Mouse (Mus musculus) liver, embryonic 11.5 days (tissue): ENCODE results near the gene Fstl4. TPM values are rescaled to one million over a fixed set of nuclear protein-coding genes. Genes with fewer than 3 reads are reported as not detected.

Experiments
- ATAC-seq: fragments of 200-750 bp; cut with Nextera tagmentation; replicated peaks from 2 replicates; pipeline ENCODE4 v1.8.0; 2017; ENCODE audit warnings: moderate number of reproducible peaks, mild to moderate bottlenecking, moderate TSS enrichment, moderate library complexity; ENCODE audit not compliant: low FRiP score
- DNase-seq: peaks from one replicate; pipeline ENCODE4 v3.0.0-alpha.2; 2017; ENCODE audit warnings: low spot score
- H3K27ac ChIP-seq: fragments of 300-500 bp; sonication (generic); 2 replicates; pipeline ENCODE4 v1.5.1; 2014; ENCODE audit warnings: mild to moderate bottlenecking, low read depth, low read length, control low read depth
- H3K27me3 ChIP-seq: fragments of 300-500 bp; sonication (generic); replicated peaks from 2 replicates; pipeline ENCODE4 v1.6.1; 2014; ENCODE audit warnings: low read length, mixed read lengths; ENCODE audit not compliant: control insufficient read depth, insufficient read depth
- H3K36me3 ChIP-seq: fragments of 300-500 bp; sonication (generic); 2 replicates; pipeline ENCODE4 v1.6.1; 2014; ENCODE audit warnings: mild to moderate bottlenecking, low read length, moderate library complexity, mixed read lengths; ENCODE audit not compliant: control insufficient read depth, insufficient read depth
- H3K4me1 ChIP-seq: fragments of 300-500 bp; sonication (generic); replicated peaks from 2 replicates; pipeline ENCODE4 v1.6.1; 2014; ENCODE audit warnings: low read length, mixed read lengths; ENCODE audit not compliant: control insufficient read depth, insufficient read depth
- H3K4me2 ChIP-seq: fragments of 300-500 bp; sonication (generic); 2 replicates; pipeline ENCODE4 v1.6.1; 2014; ENCODE audit warnings: mild to moderate bottlenecking, control low read depth, moderate library complexity
- H3K4me3 ChIP-seq: fragments of 300-500 bp; sonication (generic); 2 replicates; pipeline ENCODE4 v1.5.1; 2014; ENCODE audit warnings: low read depth, low read length, control low read depth
- H3K9ac ChIP-seq: fragments of 300-500 bp; sonication (generic); 2 replicates; pipeline ENCODE4 v1.6.1; 2014; ENCODE audit warnings: low read depth, low read length, control low read depth
- H3K9me3 ChIP-seq: fragments of 300-500 bp; sonication (generic); 2 replicates; pipeline ENCODE4 v1.6.1; 2016; ENCODE audit warnings: low read length, inconsistent platforms, mixed read lengths; ENCODE audit not compliant: control insufficient read depth
- WGBS: fragments of 180-500 bp; shearing (Covaris S2); extraction: QIAGEN DNeasy Blood & Tissue Kit; methylation state at CpG from one replicate; pipeline ENCODE4 v1.1.7; 2014; 5-methylcytosine and 5-hydroxymethylcytosine counted together
- polyA plus RNA-seq: library from polyadenylated mRNA; unstranded; fragments of >200 nt; fragmentation: Nextera tagmentation; extraction: Ambion mirVana; gene quantifications from 2 replicates; pipeline ENCODE4 v1.2.1, GENCODE M21; 2014

The Fstl4 gene
- polyA plus RNA-seq, 1 experiment from 2014 or later = 0.49 TPM

DNA sequence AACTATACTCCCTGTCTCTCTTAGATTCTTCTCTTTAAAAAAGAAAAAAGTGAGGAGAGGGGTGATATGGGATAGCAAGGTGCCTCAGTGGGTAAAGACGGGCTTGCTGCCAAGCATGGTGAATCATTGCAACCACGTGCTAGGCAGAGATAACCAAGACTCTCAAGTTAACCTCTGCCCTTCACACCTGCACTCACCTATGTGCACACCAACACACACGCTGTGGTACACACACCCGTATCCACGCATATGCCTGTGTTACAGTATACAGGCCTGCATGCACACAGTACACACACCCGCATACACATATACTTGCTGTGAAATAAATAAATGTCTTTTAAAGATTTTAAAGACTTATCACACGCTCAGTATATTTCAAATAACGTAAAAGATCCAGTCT lies 375.8 kb downstream of the Fstl4 start:
- Histone ChIP-seq H3K4me2 (no peak overlapping the region), H3K27me3 (no peaks in the 10 kb centered on the region), H3K27ac (no peak overlapping the region), H3K4me1 (no peaks in the 10 kb centered on the region), H3K9ac (no peak overlapping the region), H3K36me3 (no peaks in the 10 kb centered on the region), H3K9me3 (no peaks in the 10 kb centered on the region), H3K4me3 (no peak overlapping the region)
- WGBS = 81% methylated on average over 8 of the region's 8 CpGs
- ATAC-seq (no peak), DNase-seq (no peak)

DNA sequence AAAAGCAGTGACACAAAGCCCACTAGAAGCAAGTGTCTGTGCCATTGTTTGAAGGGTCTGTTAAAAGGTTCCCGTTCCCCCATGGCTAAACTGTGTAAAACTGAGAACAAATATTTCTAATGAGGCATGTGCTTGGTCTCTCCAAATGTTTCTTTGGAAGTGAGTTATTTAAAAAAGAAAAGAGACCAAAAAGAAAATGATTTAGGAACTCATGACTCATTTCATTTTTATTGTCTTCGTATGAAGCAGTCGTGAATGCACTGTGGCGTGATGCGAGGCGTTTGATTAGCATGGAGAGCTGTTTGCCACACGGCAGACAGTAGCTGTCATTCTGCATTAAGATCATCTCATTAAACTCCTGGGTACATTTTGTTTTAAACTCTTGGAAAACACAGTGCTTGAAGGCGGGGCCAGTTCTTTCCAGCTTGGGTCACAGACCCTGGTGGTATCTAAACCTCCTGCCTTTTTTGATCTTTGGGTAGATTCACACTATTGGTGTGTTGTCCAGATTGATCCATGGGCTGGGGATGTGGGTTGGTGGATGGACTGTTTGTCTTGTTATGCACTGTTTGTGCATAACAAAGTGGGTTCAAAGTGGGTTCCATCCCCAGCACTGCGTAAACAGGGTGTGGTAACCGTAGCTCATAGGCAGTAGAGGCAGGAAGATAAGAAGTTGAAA lies 376.4 kb downstream of the Fstl4 start:
- H3K4me2 ChIP-seq = no peak overlapping the region
- no peaks in the 10 kb centered on the region for H3K4me1 ChIP-seq
- WGBS = 84% methylated on average over 10 of the region's 10 CpGs
- no peak for ATAC-seq
- H3K36me3 ChIP-seq = no peaks in the 10 kb centered on the region
- no peak overlapping the region for H3K9ac ChIP-seq
- no peaks in the 10 kb centered on the region for H3K27me3 ChIP-seq
- H3K27ac ChIP-seq = no peak overlapping the region
- DNase-seq = no peak
- H3K4me3 ChIP-seq = no peak overlapping the region
- no peaks in the 10 kb centered on the region for H3K9me3 ChIP-seq

DNA sequence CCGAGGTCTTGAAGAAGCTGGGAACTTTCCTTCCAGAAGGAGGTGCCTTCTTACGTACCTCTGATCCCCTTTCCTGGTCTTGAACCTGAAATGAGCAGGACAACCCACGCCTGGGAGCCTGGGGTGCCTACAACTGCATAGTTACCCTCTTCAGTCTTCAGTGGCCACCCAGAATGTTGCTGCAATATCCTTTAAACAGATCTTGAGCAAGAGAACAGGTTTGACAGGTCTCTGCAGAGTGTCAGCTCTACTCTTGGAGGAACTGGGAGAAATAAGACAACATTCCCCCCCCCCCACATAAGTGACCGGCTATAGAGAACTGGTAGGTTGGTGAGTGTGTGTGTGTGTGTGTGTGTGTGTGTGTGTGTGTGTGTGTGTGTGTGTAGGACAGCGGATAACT lies 379.1 kb downstream of the Fstl4 start:
- Histone ChIP-seq H3K9ac (no peak overlapping the region), H3K36me3 (no peaks in the 10 kb centered on the region), H3K27me3 (no peaks in the 10 kb centered on the region), H3K9me3 (no peaks in the 10 kb centered on the region), H3K4me1 (no peaks in the 10 kb centered on the region), H3K27ac (no peak overlapping the region), H3K4me3 (no peak overlapping the region), H3K4me2 (no peak overlapping the region)
- WGBS = 65% methylated on average over 5 of the region's 5 CpGs
- ATAC-seq (no peak), DNase-seq (no peak)

DNA sequence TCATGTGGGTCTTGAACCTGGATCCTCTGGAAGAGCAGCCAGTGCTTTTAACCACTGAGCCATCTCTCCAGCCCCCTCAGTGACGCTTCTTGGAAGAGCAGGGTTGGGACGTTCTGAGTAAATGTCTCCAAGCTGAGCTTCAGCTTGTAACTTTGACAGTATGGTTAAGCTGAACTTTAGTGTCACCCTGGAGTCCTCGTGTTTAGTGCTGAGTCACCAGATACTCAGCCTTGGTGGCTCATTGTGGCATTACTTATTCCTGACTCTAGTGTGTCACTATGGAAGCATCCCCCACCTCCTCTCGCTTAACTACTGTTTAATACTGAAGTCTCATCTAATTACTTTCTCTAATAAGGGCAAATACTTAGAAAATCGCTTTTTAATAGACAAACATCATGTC lies 380.1 kb downstream of the Fstl4 start:
- H3K27me3 ChIP-seq = no peaks in the 10 kb centered on the region
- ATAC-seq (no peak), DNase-seq (no peak)
- no peak overlapping the region for H3K4me3 ChIP-seq
- H3K9me3 ChIP-seq = no peaks in the 10 kb centered on the region
- no peak overlapping the region for H3K9ac ChIP-seq
- H3K27ac ChIP-seq = no peak overlapping the region
- WGBS = 61% methylated on average over 5 of the region's 5 CpGs
- no peak overlapping the region for H3K4me2 ChIP-seq
- H3K36me3 ChIP-seq = no peaks in the 10 kb centered on the region
- no peaks in the 10 kb centered on the region for H3K4me1 ChIP-seq

DNA sequence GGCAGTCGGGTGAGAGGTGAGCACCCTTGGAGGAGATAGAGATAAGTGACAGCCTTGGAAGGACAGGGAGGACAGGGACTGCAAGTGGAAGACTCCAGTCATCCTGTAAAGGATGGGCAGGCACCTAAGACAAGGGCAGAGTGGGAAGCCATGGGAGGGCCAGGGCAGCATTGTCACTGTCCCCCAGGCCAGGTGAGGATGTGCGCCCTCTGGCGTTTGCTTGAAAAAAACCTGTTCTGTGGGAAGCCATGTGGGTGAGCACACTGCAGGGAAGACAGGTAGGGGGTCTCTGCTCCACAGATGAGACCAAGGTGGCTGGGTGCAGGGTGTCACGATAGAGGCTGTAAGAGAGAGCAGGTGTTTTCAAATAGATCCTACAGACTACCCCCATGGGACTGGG lies 381.9 kb downstream of the Fstl4 start:
- ATAC-seq (no peak), DNase-seq (no peak)
- no peaks in the 10 kb centered on the region for H3K9me3 ChIP-seq
- H3K4me1 ChIP-seq = no peaks in the 10 kb centered on the region
- 35% methylated on average over 4 of the region's 4 CpGs for WGBS
- no peak overlapping the region for H3K4me3 ChIP-seq
- no peaks in the 10 kb centered on the region for H3K36me3 ChIP-seq
- no peak overlapping the region for H3K27ac ChIP-seq
- H3K9ac ChIP-seq = no peak overlapping the region
- no peak overlapping the region for H3K4me2 ChIP-seq
- no peaks in the 10 kb centered on the region for H3K27me3 ChIP-seq

DNA sequence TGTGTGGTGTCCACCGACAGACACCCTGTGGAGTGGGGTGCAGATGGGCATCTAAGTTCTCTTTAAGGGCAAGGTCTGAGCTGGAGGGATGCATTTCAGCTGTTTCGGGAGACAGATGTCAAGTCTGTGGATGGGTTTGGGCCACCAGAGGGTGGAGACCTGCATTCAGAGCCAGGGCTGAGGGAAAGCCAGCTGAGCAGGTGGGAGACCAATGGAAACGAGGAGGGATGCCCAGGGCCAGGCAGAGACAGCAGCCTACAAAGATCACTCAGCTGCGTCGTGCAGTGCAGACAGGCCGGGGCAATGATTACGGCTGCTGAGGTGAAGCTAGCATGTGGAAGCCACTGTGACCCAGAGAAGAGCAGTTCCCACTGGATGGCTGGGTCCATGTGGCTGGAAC lies 392.0 kb downstream of the Fstl4 start:
- Histone ChIP-seq H3K27me3 (no peaks in the 10 kb centered on the region), H3K9me3 (no peaks in the 10 kb centered on the region), H3K27ac (no peak overlapping the region), H3K4me3 (no peak overlapping the region), H3K4me2 (no peak overlapping the region), H3K9ac (no peak overlapping the region), H3K36me3 (no peaks in the 10 kb centered on the region), H3K4me1 (no peaks in the 10 kb centered on the region; the same call in 1 of the 2 replicates)
- DNase-seq = no peak
- no peak for ATAC-seq
- WGBS = 78% methylated on average over 7 of the region's 7 CpGs

DNA sequence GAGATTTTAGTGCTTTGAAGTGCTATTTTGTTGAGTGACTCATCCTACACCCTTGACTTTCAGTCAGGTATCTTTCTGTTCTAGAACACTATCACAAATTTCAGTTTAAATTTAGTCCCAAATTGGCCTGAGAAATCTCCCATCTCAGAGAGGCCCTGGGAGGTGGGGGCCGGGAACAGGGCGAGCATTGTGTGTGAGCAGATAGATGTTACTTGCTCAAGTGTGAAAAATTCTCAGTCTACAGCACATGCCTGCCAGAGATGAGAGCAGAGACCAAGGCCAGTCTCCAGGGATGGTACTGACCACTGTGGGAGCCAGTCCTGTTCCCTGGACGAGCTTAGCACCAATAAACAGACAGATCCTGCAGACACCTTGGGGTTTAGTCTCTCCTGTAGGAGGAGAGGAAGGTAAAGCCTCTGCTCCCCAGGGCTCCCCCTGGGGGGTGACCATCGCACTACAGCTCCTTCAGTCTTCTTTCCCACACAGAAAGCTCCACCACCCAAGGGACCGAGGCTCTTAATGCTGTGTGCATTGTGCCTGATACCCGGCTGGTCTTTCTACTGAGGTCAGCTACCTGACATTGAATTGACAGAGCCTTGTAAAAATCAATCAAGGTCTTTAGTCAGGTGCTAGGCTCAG lies 393.3 kb downstream of the Fstl4 start:
- H3K4me2 ChIP-seq = no peak overlapping the region
- no peaks in the 10 kb centered on the region; the same call in 1 of the 2 replicates for H3K4me1 ChIP-seq
- H3K4me3 ChIP-seq = no peak overlapping the region
- no peak overlapping the region for H3K27ac ChIP-seq
- H3K9me3 ChIP-seq = no peaks in the 10 kb centered on the region
- H3K27me3 ChIP-seq = no peaks in the 10 kb centered on the region
- no peak for DNase-seq
- 65% methylated on average over 6 of the region's 6 CpGs for WGBS
- no peak for ATAC-seq
- H3K9ac ChIP-seq = no peak overlapping the region
- no peaks in the 10 kb centered on the region for H3K36me3 ChIP-seq

DNA sequence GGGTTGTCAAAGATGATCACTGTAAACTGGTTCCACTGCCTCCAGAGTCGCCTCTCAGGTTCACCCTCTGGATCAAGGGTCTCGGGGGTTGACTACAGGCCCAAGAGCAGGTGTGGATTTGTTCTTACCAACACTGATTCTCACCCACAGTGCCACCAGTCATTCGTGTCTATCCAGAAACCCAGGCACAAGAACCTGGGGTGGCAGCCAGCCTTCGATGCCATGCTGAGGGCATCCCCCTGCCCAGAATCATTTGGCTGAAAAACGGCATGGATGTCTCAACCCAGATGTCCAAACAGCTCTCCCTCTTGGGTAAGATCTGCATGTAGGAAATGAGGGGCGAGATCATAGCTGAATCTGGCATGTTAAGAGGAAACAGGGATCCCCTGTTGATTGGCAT lies 398.0 kb downstream of the Fstl4 start:
- H3K4me1 ChIP-seq = no peaks in the 10 kb centered on the region
- ATAC-seq (no peak), DNase-seq (no peak)
- no peaks in the 10 kb centered on the region for H3K27me3 ChIP-seq
- no peaks in the 10 kb centered on the region for H3K36me3 ChIP-seq
- no peak overlapping the region for H3K4me2 ChIP-seq
- WGBS = 72% methylated on average over 6 of the region's 6 CpGs
- no peak overlapping the region for H3K9ac ChIP-seq
- no peaks in the 10 kb centered on the region for H3K9me3 ChIP-seq
- no peak overlapping the region for H3K27ac ChIP-seq
- H3K4me3 ChIP-seq = no peak overlapping the region

DNA sequence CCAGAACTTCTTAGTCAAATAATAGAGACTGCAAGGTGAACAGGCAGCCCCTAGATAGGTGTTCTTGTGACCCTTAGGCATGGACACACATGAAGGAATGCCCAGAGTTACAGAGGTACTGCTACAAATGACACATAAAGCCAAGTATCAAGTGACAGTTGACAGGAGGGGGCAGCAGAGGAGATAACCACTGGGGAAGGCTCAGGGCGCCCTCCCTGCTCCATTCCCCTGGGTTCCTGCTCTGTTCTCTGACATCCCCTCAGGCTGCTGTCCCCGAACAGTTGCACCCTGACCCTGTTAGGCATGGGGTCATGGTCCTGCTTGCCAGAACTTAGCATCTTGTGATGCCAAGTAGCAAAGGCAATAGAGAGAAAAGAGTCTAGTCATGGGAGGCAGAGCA lies 402.0 kb downstream of the Fstl4 start:
- Histone ChIP-seq H3K4me2 (no peak overlapping the region), H3K4me1 (no peaks in the 10 kb centered on the region), H3K27me3 (no peaks in the 10 kb centered on the region), H3K27ac (no peak overlapping the region), H3K9ac (no peak overlapping the region), H3K36me3 (no peaks in the 10 kb centered on the region), H3K4me3 (no peak overlapping the region), H3K9me3 (no peaks in the 10 kb centered on the region)
- ATAC-seq (no peak), DNase-seq (no peak)
- WGBS = 53% methylated on average over 2 of the region's 2 CpGs
